Mouse (Mus musculus): ENCODE measurements around the gene Cntrob. TPM values are rescaled to one million over a fixed set of nuclear protein-coding genes. Genes with fewer than 3 reads are reported as not detected.

The Cntrob gene
- polyA plus RNA-seq, 1 experiment, result 31.3 TPM

DNA sequence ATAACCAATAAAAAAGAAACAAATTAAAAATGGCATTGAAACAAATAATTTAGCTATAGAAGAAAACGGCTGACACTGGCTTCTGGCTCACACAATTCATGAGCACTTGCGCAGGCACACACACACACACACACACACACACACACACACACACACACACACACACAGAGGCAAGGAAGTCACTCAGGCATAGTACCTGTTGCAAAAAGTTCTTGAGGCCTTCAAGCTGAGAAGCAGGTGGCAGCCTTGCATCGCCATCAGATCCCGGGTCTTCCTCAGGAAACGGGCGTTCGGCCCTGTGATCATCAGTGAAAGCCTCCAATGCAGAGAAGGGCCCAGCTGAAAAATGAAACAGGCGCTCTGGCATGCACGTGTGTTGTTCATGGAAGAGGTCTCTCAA is 18.3 kb downstream of the Cntrob start:
- no peak for DNase-seq (ENCODE audit: extremely low spot score in 1 of 2, low spot score in 1 of 2)

DNA sequence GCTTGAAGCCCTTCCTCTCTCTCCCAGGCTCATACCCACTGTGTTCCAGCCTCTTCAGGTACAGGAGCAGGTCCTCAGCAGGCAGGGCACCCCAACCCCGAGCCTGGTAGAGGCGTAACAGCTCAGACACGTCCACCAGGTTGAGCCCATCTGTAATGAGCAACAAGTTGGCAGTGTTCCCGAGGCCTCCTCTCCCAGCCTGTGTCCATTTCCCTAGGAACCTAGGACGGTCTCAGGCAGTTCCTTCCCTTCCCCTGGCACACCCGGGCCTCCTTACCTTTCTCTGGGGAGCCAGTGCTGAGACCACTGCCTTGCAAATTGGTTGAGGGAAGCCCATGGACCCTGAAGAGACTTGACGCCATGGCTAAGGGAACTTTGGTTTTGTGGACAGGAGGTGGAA is 20.8 kb downstream of the Cntrob start:
- no peak for DNase-seq (ENCODE audit: extremely low spot score in 1 of 2, low spot score in 1 of 2)

GRCm38 (mm10) chr11:69298231-69298630 is 25.3 kb downstream of the Cntrob start:
- DNase-seq (ENCODE audit: extremely low spot score in 1 of 2, low spot score in 1 of 2), result no peak

GRCm38 (mm10) chr11:69297799-69298198 is 25.8 kb downstream of the Cntrob start:
- peak in 1 of 2 experiments; percentile 25 for DNase-seq (ENCODE audit: extremely low spot score in 1 of 2, low spot score in 1 of 2)

DNA sequence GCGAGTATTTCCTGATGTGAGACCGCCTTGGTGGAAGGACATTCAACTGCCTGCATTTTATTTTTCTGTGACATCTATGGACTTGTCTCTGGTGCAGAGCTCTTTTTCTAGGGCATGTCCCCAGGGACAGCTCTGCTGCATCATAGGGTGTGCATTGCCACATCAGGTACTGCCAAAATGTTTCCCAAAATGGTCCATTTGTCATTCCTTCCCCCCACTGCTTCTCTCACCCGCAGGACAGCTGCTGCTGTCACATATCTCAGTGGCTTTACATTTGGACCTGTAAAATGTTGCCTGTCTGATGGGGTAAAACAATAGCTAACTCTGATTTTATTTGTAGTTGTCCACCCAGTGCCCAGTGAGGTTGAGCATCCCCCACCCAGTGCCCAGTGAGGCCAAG is 28.3 kb downstream of the Cntrob start:
- DNase-seq (ENCODE audit: extremely low spot score in 1 of 2, low spot score in 1 of 2), result peak; percentile 18 to 28

GRCm38 (mm10) chr11:69291111-69291510 is 32.5 kb downstream of the Cntrob start:
- no peak for DNase-seq (ENCODE audit: extremely low spot score in 1 of 2, low spot score in 1 of 2)

GRCm38 (mm10) chr11:69277267-69277666 is 46.3 kb downstream of the Cntrob start:
- no peak for DNase-seq (ENCODE audit: extremely low spot score in 1 of 2, low spot score in 1 of 2)

- DNase-seq (ENCODE audit: extremely low spot score in 1 of 2, low spot score in 1 of 2), result no peak
Measured at GRCm38 (mm10) chr11:69276081-69276480, 47.5 kb downstream of the Cntrob start.

DNA sequence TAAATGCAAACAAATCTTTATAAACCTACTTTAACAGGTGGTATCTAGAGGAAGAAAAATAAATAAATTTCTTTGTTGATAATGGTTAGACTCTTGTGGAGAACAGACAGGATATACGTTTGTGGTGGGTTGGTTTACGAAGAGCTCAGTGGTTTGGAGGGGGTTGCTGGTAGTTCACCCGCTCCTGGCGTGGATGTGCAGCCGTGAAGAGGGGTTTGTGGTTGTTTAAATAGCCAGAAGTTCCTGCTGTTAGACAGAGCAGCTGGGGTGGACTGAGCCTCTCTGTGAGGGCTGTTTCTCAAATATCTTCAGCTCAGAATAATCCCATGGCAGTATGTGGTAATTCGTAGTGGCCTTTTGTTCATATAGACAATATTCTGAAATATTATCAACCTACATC is 47.9 kb downstream of the Cntrob start:
- no peak for DNase-seq (ENCODE audit: extremely low spot score in 1 of 2, low spot score in 1 of 2)

GRCm38 (mm10) chr11:69272122-69272740 is 51.3 kb downstream of the Cntrob start:
- peak; percentile 41 to 92 for DNase-seq (ENCODE audit: extremely low spot score in 1 of 2, low spot score in 1 of 2)

DNA sequence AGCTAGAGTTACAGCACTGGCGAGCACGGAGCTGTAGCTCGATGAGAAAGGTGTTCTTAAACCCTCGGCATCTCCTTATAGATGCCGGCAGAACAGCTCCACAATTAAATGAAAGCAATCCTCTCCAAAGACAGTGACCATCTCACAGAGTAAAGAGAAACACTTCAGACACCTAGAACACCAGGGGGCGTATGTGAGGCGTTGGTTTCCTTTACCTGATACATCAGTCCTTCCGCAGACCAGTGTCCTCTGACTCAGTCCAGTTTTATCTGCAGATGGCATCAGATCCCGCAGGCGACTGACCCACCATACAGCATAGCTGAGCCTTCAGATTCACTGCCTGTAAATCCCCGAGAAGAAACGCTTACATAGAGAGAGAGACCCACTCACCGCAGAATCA is 54.0 kb downstream of the Cntrob start:
- peak in 1 of 2 experiments; percentile 86 for DNase-seq (ENCODE audit: extremely low spot score in 1 of 2, low spot score in 1 of 2)

DNA sequence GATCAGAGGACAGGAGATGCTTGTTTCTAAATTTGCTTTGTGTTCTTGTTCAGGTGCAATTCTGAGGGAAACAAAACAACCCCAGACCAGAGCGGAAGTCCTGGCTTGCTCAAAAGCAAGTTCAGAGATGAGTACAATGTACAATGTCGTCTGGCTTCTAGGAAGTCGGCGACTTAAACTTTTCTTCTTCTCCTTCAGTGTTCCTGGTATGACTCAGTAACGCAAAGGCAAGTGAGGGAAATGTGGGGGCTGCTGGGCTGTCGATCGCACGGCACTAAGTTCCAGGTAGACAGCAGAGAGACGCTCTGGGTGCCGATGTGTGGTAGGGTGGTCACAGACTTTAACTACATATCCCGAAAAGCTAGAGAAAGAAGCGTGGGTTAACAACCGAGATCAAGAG is 55.5 kb downstream of the Cntrob start:
- peak in 1 of 2 experiments; percentile 23 for DNase-seq (ENCODE audit: extremely low spot score in 1 of 2, low spot score in 1 of 2)

DNA sequence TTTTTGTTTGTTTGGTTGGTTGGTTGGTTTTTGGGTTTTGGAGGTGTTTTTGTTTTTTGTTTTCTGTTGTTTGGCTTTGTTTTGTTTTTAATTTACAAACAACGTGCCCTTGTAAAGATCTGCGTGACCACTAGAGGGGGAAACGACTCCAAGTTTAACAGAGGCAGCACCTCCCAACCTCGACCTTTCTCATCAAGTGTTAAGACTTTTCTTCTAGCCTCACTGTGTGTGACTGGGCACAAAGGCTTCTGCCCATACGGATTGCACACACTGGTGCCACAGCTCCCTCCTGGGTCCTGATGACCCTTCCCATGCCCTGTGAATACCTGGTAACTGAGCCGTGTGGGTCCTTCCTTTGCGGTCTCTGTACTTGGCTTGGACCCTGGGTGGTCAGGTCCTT is 56.2 kb downstream of the Cntrob start:
- peak in 1 of 2 experiments; percentile 10 for DNase-seq (ENCODE audit: extremely low spot score in 1 of 2, low spot score in 1 of 2)

DNA sequence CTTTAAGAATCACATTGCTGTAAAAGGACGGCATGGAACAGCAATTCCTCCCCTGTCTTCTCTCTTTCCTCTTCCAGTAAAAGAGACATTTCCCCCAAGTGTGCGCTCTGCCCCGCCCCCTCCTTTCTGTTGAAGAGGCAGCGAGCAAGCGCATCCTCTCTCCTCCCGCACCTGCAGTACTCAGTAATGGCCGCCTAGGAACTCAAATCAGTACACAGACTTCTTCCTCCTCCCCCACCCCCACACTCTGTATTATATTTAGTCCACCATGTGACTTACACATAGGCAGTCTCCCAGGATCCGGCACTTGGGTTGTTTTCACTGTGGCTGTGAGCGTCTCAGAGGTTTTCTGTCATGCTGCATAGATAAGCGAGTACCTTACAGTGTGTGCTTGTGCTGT is 57.3 kb downstream of the Cntrob start:
- peak; percentile 90 to 92 for DNase-seq (ENCODE audit: extremely low spot score in 1 of 2, low spot score in 1 of 2)

- no peak for DNase-seq (ENCODE audit: extremely low spot score in 1 of 2, low spot score in 1 of 2)
Measured at GRCm38 (mm10) chr11:69265410-69265809, 58.2 kb downstream of the Cntrob start.

- no peak for DNase-seq (ENCODE audit: extremely low spot score in 1 of 2, low spot score in 1 of 2)
Measured at GRCm38 (mm10) chr11:69264276-69264675, 59.3 kb downstream of the Cntrob start.

DNA sequence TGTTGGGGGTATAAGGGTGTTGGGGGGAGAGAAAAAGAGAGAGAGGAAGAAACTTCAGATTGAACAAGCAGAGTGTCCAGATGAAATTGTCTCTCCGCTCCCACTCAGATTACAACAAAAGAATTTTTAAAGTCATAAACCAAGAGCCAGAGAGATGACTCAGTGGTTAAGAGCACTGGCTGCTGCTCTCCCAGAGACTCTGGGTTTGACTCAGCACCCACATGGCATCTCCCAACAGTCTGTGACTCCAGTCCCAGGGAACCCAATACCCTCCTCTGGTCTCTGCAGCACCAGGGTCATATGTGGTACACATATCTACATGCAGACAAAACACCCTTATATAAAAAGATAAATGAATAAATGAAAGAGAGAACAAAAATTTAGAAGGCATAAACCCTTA is 63.5 kb downstream of the Cntrob start:
- no peak for DNase-seq (ENCODE audit: extremely low spot score in 1 of 2, low spot score in 1 of 2)

- DNase-seq (ENCODE audit: extremely low spot score in 1 of 2, low spot score in 1 of 2), result no peak
Measured at GRCm38 (mm10) chr11:69258287-69258686, 65.3 kb downstream of the Cntrob start.

DNA sequence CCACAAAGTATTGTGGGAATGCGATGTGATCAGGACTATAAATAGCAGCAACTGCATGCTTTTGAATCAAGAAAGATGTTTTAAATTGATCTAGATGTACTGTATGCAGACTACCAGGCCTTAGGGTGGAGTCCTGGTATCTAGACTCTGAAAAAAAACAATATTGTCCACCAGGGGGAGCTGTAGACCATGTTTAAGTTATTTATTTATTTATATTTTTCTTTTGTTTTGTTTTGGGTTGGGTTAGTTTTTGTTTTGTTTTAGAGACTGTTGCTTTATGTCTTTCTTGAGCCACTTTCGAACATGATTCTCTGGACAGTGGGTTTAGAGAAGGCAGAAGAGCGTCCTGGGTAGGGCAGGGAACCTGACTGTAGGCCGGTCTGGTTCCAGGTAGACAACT is 65.8 kb downstream of the Cntrob start:
- DNase-seq (ENCODE audit: extremely low spot score in 1 of 2, low spot score in 1 of 2), result peak in 1 of 2 experiments; percentile 86

- DNase-seq (ENCODE audit: extremely low spot score in 1 of 2, low spot score in 1 of 2), result no peak
Measured at GRCm38 (mm10) chr11:69257072-69257471, 66.5 kb downstream of the Cntrob start.

GRCm38 (mm10) chr11:69254808-69255207 is 68.8 kb downstream of the Cntrob start:
- no peak for DNase-seq (ENCODE audit: extremely low spot score in 1 of 2, low spot score in 1 of 2)

DNA sequence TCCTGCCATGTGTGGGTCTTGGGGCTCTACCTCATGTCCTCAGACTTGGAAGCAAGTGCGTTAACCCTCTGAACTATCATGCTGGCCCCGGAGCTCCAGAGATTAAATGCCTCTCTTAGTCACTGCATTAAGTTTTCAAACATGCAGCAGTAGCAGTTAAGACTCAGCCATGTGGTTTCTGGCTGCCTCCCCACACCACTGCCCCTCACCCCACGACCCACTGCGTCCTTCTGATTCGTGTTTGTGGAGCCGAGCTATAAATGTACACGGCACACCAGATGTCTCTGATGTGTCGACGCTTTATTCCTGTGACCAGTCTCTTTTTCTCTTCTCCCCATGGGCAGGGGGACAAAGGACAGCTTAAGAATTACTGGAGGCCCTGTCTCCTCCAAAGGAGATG is 70.4 kb downstream of the Cntrob start:
- DNase-seq (ENCODE audit: extremely low spot score in 1 of 2, low spot score in 1 of 2), result no peak

DNA sequence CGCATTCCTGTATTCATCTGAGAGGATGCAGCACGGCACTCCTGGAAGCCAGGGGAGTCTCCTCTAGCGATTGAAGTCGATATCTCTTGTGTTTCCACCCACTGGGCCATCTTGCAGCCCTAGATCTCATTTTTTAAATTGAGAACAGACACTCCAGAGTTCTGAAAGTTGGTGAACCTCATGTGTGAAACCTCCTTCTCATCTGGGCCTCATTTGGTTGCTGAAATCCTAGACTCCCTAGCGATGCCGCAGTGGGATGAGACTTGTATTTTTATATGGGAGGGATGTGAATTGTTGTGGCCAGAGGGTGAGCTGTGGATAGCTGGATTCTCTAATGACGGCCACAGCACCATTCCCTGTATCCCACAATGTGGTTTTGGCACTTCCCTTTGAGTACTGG is 71.6 kb downstream of the Cntrob start:
- DNase-seq (ENCODE audit: extremely low spot score in 1 of 2, low spot score in 1 of 2), result no peak
